Mouse (Mus musculus) lung, embryonic 14.5 days (tissue): ENCODE results near the gene Alkbh1. TPM values are rescaled to one million over a fixed set of nuclear protein-coding genes. Genes with fewer than 3 reads are reported as not detected.

Experiments
- ATAC-seq: fragments of 200-750 bp; cut with Nextera tagmentation; 2 replicates; pipeline ENCODE4 v1.8.0; 2017; ENCODE audit warnings: mild to moderate bottlenecking, moderate TSS enrichment, moderate library complexity; ENCODE audit not compliant: insufficient read depth
- DNase-seq: peaks from one replicate; pipeline ENCODE4 v3.0.0-alpha.2; 2015
- H3K27ac ChIP-seq: fragments of 300-500 bp; sonication (generic); 2 replicates; pipeline ENCODE4 v1.5.1; 2014; ENCODE audit warnings: low read depth, mild to moderate bottlenecking, moderate library complexity
- H3K27me3 ChIP-seq: fragments of 300-500 bp; sonication (generic); 2 replicates; pipeline ENCODE4 v1.6.1; 2014; ENCODE audit warnings: low read length, control low read depth; ENCODE audit not compliant: insufficient read depth
- H3K36me3 ChIP-seq: fragments of 300-500 bp; sonication (generic); 2 replicates; pipeline ENCODE4 v1.6.1; 2014; ENCODE audit warnings: control low read depth; ENCODE audit not compliant: insufficient read depth
- H3K4me1 ChIP-seq: fragments of 300-500 bp; sonication (generic); 2 replicates; pipeline ENCODE4 v1.6.1; 2014; ENCODE audit warnings: antibody characterized with exemption, control low read depth; ENCODE audit not compliant: insufficient read depth
- H3K4me2 ChIP-seq: fragments of 300-500 bp; sonication (generic); 2 replicates; pipeline ENCODE4 v1.6.1; 2014; ENCODE audit warnings: mild to moderate bottlenecking
- H3K4me3 ChIP-seq: fragments of 300-500 bp; sonication (generic); 2 replicates; pipeline ENCODE4 v1.5.1; 2014; ENCODE audit warnings: low read depth, low read length
- H3K9ac ChIP-seq: fragments of 300-500 bp; sonication (generic); 2 replicates; pipeline ENCODE4 v1.6.1; 2014
- H3K9me3 ChIP-seq: fragments of 300-500 bp; sonication (generic); 2 replicates; pipeline ENCODE4 v1.6.1; 2016; ENCODE audit warnings: low read depth, low read length, control low read depth
- CTCF ChIP-seq: IDR thresholded peaks from 2 replicates; pipeline ENCODE4 v1.5.1; 2016; ENCODE audit warnings: antibody characterized with exemption, low read depth
- WGBS: fragments of 180-500 bp; shearing (Covaris S2); extraction: QIAGEN DNeasy Blood & Tissue Kit; methylation state at CpG from one replicate; pipeline ENCODE4 v1.1.7; 2014; 5-methylcytosine and 5-hydroxymethylcytosine counted together
- polyA plus RNA-seq: library from polyadenylated mRNA; unstranded; fragments of >200 nt; fragmentation: Nextera tagmentation; extraction: Ambion mirVana; gene quantifications from 2 replicates; pipeline ENCODE4 v1.2.1, GENCODE M21; 2014

Alkbh1 gene
- polyA plus RNA-seq, 1 experiment from 2014 or later: 62.9 TPM

GRCm38 (mm10) chr12:87418921-87419320 is 24.9 kb downstream of the Alkbh1 start:
- no peak overlapping the region for H3K9ac ChIP-seq
- H3K4me3 ChIP-seq: no peak overlapping the region
- no peak for TF ChIP-seq CTCF
- WGBS: 68% methylated on average over 5 of the region's 5 CpGs
- no peak overlapping the region for H3K4me2 ChIP-seq
- no peaks in the 10 kb centered on the region for H3K27me3 ChIP-seq
- no peak overlapping the region for H3K27ac ChIP-seq
- no peaks in the 10 kb centered on the region for H3K4me1 ChIP-seq
- no peaks in the 10 kb centered on the region for H3K9me3 ChIP-seq
- no peak for ATAC-seq
- no peak for DNase-seq
- H3K36me3 ChIP-seq: peaks cover 12% of the 10 kb centered on the region

GRCm38 (mm10) chr12:87416690-87417089 is 27.1 kb downstream of the Alkbh1 start:
- TF ChIP-seq CTCF: peak; percentile 80
- no peak overlapping the region for H3K4me3 ChIP-seq
- no peak overlapping the region for H3K4me2 ChIP-seq
- H3K9me3 ChIP-seq: no peaks in the 10 kb centered on the region
- no peaks in the 10 kb centered on the region for H3K27me3 ChIP-seq
- H3K4me1 ChIP-seq: no peaks in the 10 kb centered on the region
- WGBS: 36% methylated on average over 7 of the region's 7 CpGs
- H3K36me3 ChIP-seq: no peaks in the 10 kb centered on the region
- ATAC-seq (no peak), DNase-seq (peak; percentile 83)
- no peak overlapping the region for H3K9ac ChIP-seq
- H3K27ac ChIP-seq: no peak overlapping the region

GRCm38 (mm10) chr12:87415358-87415757 is 28.5 kb downstream of the Alkbh1 start:
- no peak for TF ChIP-seq CTCF
- Histone ChIP-seq H3K4me1 (no peaks in the 10 kb centered on the region), H3K36me3 (no peaks in the 10 kb centered on the region), H3K9ac (no peak overlapping the region), H3K4me2 (no peak overlapping the region), H3K27me3 (no peaks in the 10 kb centered on the region), H3K9me3 (no peaks in the 10 kb centered on the region), H3K27ac (no peak overlapping the region), H3K4me3 (no peak overlapping the region)
- no peak for ATAC-seq
- DNase-seq: no peak
- 70% methylated on average over 4 of the region's 4 CpGs for WGBS

- 20% methylated on average over 4 of the region's 4 CpGs for WGBS
- DNase-seq: peak; percentile 82
- peak; percentile 55; the same call in 1 of the 2 replicates for ATAC-seq
- no peaks in the 10 kb centered on the region for H3K27me3 ChIP-seq
- no peaks in the 10 kb centered on the region for H3K4me1 ChIP-seq
- H3K36me3 ChIP-seq: no peaks in the 10 kb centered on the region
- no peaks in the 10 kb centered on the region for H3K9me3 ChIP-seq
- H3K27ac ChIP-seq: no peak overlapping the region
- peak; percentile 91 for TF ChIP-seq CTCF
- no peak overlapping the region for H3K4me2 ChIP-seq
- H3K9ac ChIP-seq: no peak overlapping the region
- H3K4me3 ChIP-seq: no peak overlapping the region
These were observed 30.5 kb downstream of the Alkbh1 start for GRCm38 (mm10) chr12:87413179-87413790.

GRCm38 (mm10) chr12:87410999-87411398 is 32.8 kb downstream of the Alkbh1 start:
- TF ChIP-seq CTCF: no peak
- Histone ChIP-seq H3K4me1 (0 out of 2 replicates have a peak, but pooled peaks cover 5% of the 10 kb centered on the region), H3K9me3 (no peaks in the 10 kb centered on the region), H3K9ac (no peak overlapping the region), H3K4me2 (no peak overlapping the region), H3K27ac (no peak overlapping the region), H3K36me3 (no peaks in the 10 kb centered on the region), H3K4me3 (no peak overlapping the region), H3K27me3 (no peaks in the 10 kb centered on the region)
- 33% methylated on average over 7 of the region's 7 CpGs for WGBS
- ATAC-seq (no peak), DNase-seq (no peak)

GRCm38 (mm10) chr12:87409123-87409522 is 34.7 kb downstream of the Alkbh1 start:
- H3K9ac ChIP-seq: no peak overlapping the region
- no peaks in the 10 kb centered on the region for H3K36me3 ChIP-seq
- DNase-seq (no peak), ATAC-seq (no peak)
- H3K4me2 ChIP-seq: no peak overlapping the region
- 77% methylated on average over 4 of the region's 4 CpGs for WGBS
- no peaks in the 10 kb centered on the region for H3K27me3 ChIP-seq
- TF ChIP-seq CTCF: no peak
- H3K4me3 ChIP-seq: no peak overlapping the region
- 0 out of 2 replicates have a peak, but pooled peaks cover 5% of the 10 kb centered on the region for H3K4me1 ChIP-seq
- no peak overlapping the region for H3K27ac ChIP-seq
- no peaks in the 10 kb centered on the region for H3K9me3 ChIP-seq

GRCm38 (mm10) chr12:87407869-87408605 is 35.8 kb downstream of the Alkbh1 start:
- Histone ChIP-seq H3K27me3 (no peaks in the 10 kb centered on the region), H3K27ac (peak overlapping the region; percentile 62), H3K9ac (peak overlapping the region; percentile 29; the same call in 1 of the 2 replicates), H3K4me2 (peak overlapping the region; percentile 53), H3K36me3 (no peaks in the 10 kb centered on the region), H3K4me3 (0 out of 2 replicates have a peak overlapping the region, but pooled peaks have one; percentile 9), H3K9me3 (no peaks in the 10 kb centered on the region), H3K4me1 (0 out of 2 replicates have a peak, but pooled peaks cover 5% of the 10 kb centered on the region)
- no peak; the same call in 1 of the 2 replicates for TF ChIP-seq CTCF
- WGBS: 22% methylated on average over 21 of the region's 21 CpGs
- DNase-seq (peak; percentile 76), ATAC-seq (peak; percentile 74)
